ENCODE assay signal across 17 mouse cellular contexts in the genomic region with DNA sequence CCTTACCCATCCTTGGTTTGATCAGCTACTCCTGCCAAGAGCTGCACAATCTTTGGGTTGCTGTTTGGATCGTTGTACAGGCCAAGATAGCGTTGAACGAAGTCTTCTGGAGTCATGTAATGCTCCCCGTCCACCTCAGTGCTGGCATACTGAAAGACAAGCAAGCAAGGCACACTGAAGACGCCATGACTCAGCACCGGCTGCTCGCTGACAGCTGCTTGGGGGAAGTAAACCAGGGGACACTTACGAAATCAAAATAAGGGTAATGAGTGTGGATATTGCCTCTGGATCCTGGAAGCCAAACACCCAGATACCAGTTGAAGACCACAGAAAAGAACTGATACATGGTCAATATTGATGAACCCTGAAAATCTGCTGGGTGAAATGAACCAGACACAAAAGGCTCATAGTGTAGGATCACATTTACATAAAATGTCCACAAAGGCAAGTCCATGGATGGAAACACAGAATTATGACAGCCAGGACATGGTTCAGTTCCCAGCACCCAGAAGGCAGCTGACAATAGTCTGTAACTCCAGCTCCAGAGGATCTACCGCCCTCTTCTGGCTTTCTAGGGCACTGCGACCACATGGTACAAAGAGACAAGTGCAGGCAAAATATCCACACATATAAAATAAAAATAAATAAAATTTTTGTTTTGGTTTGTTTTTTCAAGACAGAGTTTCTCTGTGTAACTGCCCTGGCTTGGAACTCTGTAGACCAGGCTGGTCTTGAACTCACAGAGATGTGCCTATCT. TPM values are rescaled to one million over a fixed set of nuclear protein-coding genes. Genes with fewer than 3 reads are reported as not detected.
DNase-seq lines count a peak whose midpoint lies in the region; ATAC-seq and TF ChIP-seq lines count a peak whose summit lies in the region.
"Had no signal": no experiment of that assay in that cellular context is flagged by ENCODE, and none has a peak within 500 bp of the region (broad histone marks: within the 10 kb centered on the region; RNA-seq: fewer than 3 reads in every experiment).

No protein-coding gene starts in this region.

- WGBS in kidney, adult 2 months, result 96% methylated on average over 10 of the region's 10 CpGs
- 93% methylated on average over 10 of the region's 10 CpGs for WGBS in hindbrain, embryonic 14.5 days

- ATAC-seq in granulocyte monocyte progenitor cell, adult 5-6 weeks (replicated peaks; ENCODE audit: poor library complexity, severe bottlenecking), result peak; percentile 98
- ATAC-seq in hindbrain, embryonic 14.5 days (ENCODE audit: low FRiP score), result no peak
- ATAC-seq: hindbrain, embryonic 16.5 days had no signal

- no peak overlapping the region for H3K9ac ChIP-seq in hindbrain, embryonic 14.5 days
- H3K9ac ChIP-seq: heart, embryonic 12.5 days; liver, embryonic 13.5 days had no signal

- H3K27me3 ChIP-seq in kidney, adult 2 months (replicated peaks; ENCODE audit: control insufficient read depth, insufficient read depth, low read length), result no peaks in the 10 kb centered on the region
- H3K27me3 ChIP-seq in E14TG2a.4 (ENCODE audit: insufficient read depth, low read length), result no peaks in the 10 kb centered on the region
- H3K27me3 ChIP-seq in hindbrain, embryonic 14.5 days (ENCODE audit: control insufficient read depth, insufficient read depth, low read length), result no peaks in the 10 kb centered on the region
- H3K27me3 ChIP-seq: heart, embryonic 12.5 days; liver, embryonic 13.5 days had no signal

- H3K36me3 ChIP-seq in kidney, adult 2 months (ENCODE audit: control insufficient read depth, insufficient read depth, low read length), result peaks cover 4% of the 10 kb centered on the region; the same call in 1 of the 2 replicates
- H3K36me3 ChIP-seq in E14TG2a.4 (ENCODE audit: insufficient read depth, low read length), result peaks cover 18% of the 10 kb centered on the region
- H3K36me3 ChIP-seq in hindbrain, embryonic 14.5 days (replicated peaks; ENCODE audit: control insufficient read depth, insufficient read depth), result peaks cover 14% of the 10 kb centered on the region

- TF ChIP-seq POLR2A in kidney, adult 2 months (IDR thresholded peaks at IDR 0.05; ENCODE audit: low read depth, low read length), result no peak

- H3K27ac ChIP-seq in kidney, adult 2 months (ENCODE audit: insufficient read depth, low read depth, low read length), result no peak overlapping the region
- no peak overlapping the region for H3K27ac ChIP-seq in hindbrain, embryonic 14.5 days
- H3K27ac ChIP-seq: liver, embryonic 13.5 days had no signal

- DNase-seq in kidney, adult 2 months, result no peak
- no peak for DNase-seq in kidney, adult 9 months
- DNase-seq in 3T3-L1 (ENCODE audit: low read depth, low spot score), result peak; percentile 28
- no peak for DNase-seq in cerebellum, adult 11-12 months
- no peak for DNase-seq in hindbrain, embryonic 14.5 days (ENCODE audit: low spot score)
- DNase-seq: adrenal gland, postnatal 10 days; cerebellum, adult 18-20 months; embryo, embryonic 11 days; kidney, postnatal 10 days; liver, embryonic 13.5 days; retina, postnatal 1 day; thymus, postnatal 4 days had no signal

- H3K4me3 ChIP-seq in kidney, adult 2 months (ENCODE audit: insufficient read depth, low read depth, low read length), result no peak overlapping the region
- no peak overlapping the region for H3K4me3 ChIP-seq in E14TG2a.4 (replicated peaks; ENCODE audit: low read length)
- H3K4me3 ChIP-seq in hindbrain, embryonic 14.5 days (replicated peaks; ENCODE audit: low read length), result no peak overlapping the region
- H3K4me3 ChIP-seq: erythroblast, embryonic 14.5 days; heart, embryonic 12.5 days; liver, embryonic 13.5 days had no signal

- no peak overlapping the region for H3K4me2 ChIP-seq in hindbrain, embryonic 14.5 days (replicated peaks)
- H3K4me2 ChIP-seq: heart, embryonic 12.5 days; liver, embryonic 13.5 days had no signal

- TF ChIP-seq CTCF in kidney, adult 2 months (conservative IDR thresholded peaks at IDR 0.05; ENCODE audit: insufficient read depth, insufficient read length, low read depth, low read length), result 0 out of 2 replicates have a peak, but pooled peaks have one; percentile 19
- peak; percentile 65 for TF ChIP-seq CTCF in E14TG2a.4 (conservative IDR thresholded peaks at IDR 0.05; ENCODE audit: low read length)

- no peaks in the 10 kb centered on the region for H3K4me1 ChIP-seq in kidney, adult 2 months (ENCODE audit: control insufficient read depth, insufficient read depth, low read length)
- H3K4me1 ChIP-seq in E14TG2a.4 (replicated peaks; ENCODE audit: low read depth, low read length), result peaks cover 25% of the 10 kb centered on the region
- H3K4me1 ChIP-seq in hindbrain, embryonic 14.5 days (replicated peaks; ENCODE audit: control insufficient read depth, insufficient read depth, low read length), result no peaks in the 10 kb centered on the region
- H3K4me1 ChIP-seq: liver, embryonic 13.5 days had no signal

- peaks cover 6% of the 10 kb centered on the region for H3K9me3 ChIP-seq in E14TG2a.4 (ENCODE audit: low read length)
- no peaks in the 10 kb centered on the region for H3K9me3 ChIP-seq in hindbrain, embryonic 14.5 days (ENCODE audit: control insufficient read depth, low read length)
- H3K9me3 ChIP-seq: heart, embryonic 12.5 days; liver, embryonic 13.5 days had no signal

RNA-seq across cellular contexts. Expression of a gene that starts 23.5 kb away (rescaled TPM):
- polyA plus RNA-seq in kidney, adult 2 months (2012; rRNA removed), result 72.9 and 82.5 TPM in 2 replicates
- 84.9 and 94.5 TPM in 2 replicates for total RNA-seq in granulocyte monocyte progenitor cell, adult 5-6 weeks (2014; fragmentation: Nextera tagmentation)
- total RNA-seq in granulocyte monocyte progenitor cell, adult 5-6 weeks (2017), result 81.2 and 93.9 TPM in 2 replicates
- 108 and 122 TPM in 2 replicates for polyA plus RNA-seq in hindbrain, embryonic 14.5 days (2014; fragmentation: Nextera tagmentation; extraction: Ambion mirVana)

RNA-seq across cellular contexts. Expression of a gene that starts 44.7 kb away (rescaled TPM):
- 4.7 and 7.7 TPM in 2 replicates for polyA plus RNA-seq in kidney, adult 2 months (2012; rRNA removed)
- total RNA-seq in granulocyte monocyte progenitor cell, adult 5-6 weeks (2014; fragmentation: Nextera tagmentation), result 118 and 134 TPM in 2 replicates
- 194 and 208 TPM in 2 replicates for total RNA-seq in granulocyte monocyte progenitor cell, adult 5-6 weeks (2017)
- polyA plus RNA-seq in hindbrain, embryonic 14.5 days (2014; fragmentation: Nextera tagmentation; extraction: Ambion mirVana), result 50.6 and 52.7 TPM in 2 replicates
